Mouse (Mus musculus) thymus, postnatal 0 days (tissue): ENCODE measurements at regions not wholly inside any gene's neighbourhood (a gene's known extent, or its start where the extent isn't known, plus 50 kb on each side); places are given as distances from the start of the nearest gene placed in this dataset.

Experiments used
- DNase-seq: peaks from one replicate; pipeline ENCODE4 v3.0.0-alpha.2; 2015; ENCODE audit warnings: low spot score

GRCm38 (mm10) chr9:69705942-69706341 lies 54.8 kb downstream of the Foxb1 start:
- no peak for DNase-seq

- DNase-seq = no peak
Observed at GRCm38 (mm10) chr9:69705071-69705470, 55.7 kb downstream of the Foxb1 start.

- no peak for DNase-seq
Observed at GRCm38 (mm10) chr9:69703731-69704130, 57.0 kb downstream of the Foxb1 start.

GRCm38 (mm10) chr9:69702156-69702928 lies 58.4 kb downstream of the Foxb1 start:
- DNase-seq = no peak

GRCm38 (mm10) chr9:69700696-69701095 lies 60.0 kb downstream of the Foxb1 start:
- DNase-seq = no peak

GRCm38 (mm10) chr9:69691756-69692155 lies 69.0 kb downstream of the Foxb1 start:
- no peak for DNase-seq

GRCm38 (mm10) chr9:69687349-69688123 lies 73.2 kb downstream of the Foxb1 start:
- DNase-seq = no peak

- no peak for DNase-seq
Observed at GRCm38 (mm10) chr9:69686766-69687165, 74.0 kb downstream of the Foxb1 start.

GRCm38 (mm10) chr9:69685630-69686029 lies 75.1 kb downstream of the Foxb1 start:
- no peak for DNase-seq

GRCm38 (mm10) chr9:69681372-69682213 lies 79.1 kb downstream of the Foxb1 start:
- no peak for DNase-seq

GRCm38 (mm10) chr9:69678634-69679033 lies 82.1 kb downstream of the Foxb1 start:
- DNase-seq = no peak

GRCm38 (mm10) chr9:69673463-69674105 lies 87.2 kb downstream of the Foxb1 start:
- no peak for DNase-seq

- no peak for DNase-seq
Observed at GRCm38 (mm10) chr9:69672657-69673462, 87.9 kb downstream of the Foxb1 start.

GRCm38 (mm10) chr9:69671199-69671598 lies 89.5 kb downstream of the Foxb1 start:
- DNase-seq = no peak

- DNase-seq = no peak
Observed at GRCm38 (mm10) chr9:69670551-69671044, 90.1 kb downstream of the Foxb1 start.

- peak; percentile 21 for DNase-seq
Observed at GRCm38 (mm10) chr9:69669611-69670550, 90.9 kb downstream of the Foxb1 start.

GRCm38 (mm10) chr9:69668475-69669090 lies 92.2 kb downstream of the Foxb1 start:
- DNase-seq = peak; percentile 82

- peak; percentile 8 for DNase-seq
Observed at GRCm38 (mm10) chr9:69667064-69667533, 93.6 kb downstream of the Foxb1 start.
